Mouse (Mus musculus) embryonic facial prominence, embryonic 12.5 days (tissue): ENCODE measurements around the gene Hoxb7. TPM values are rescaled to one million over a fixed set of nuclear protein-coding genes. Genes with fewer than 3 reads are reported as not detected.

Experiments
- ATAC-seq: fragments of 200-750 bp; cut with Nextera tagmentation; 2 replicates; pipeline ENCODE4 v1.8.0; 2017; ENCODE audit not compliant: insufficient number of reproducible peaks, insufficient read depth, low FRiP score, low TSS enrichment
- H3K27ac ChIP-seq: fragments of 300-500 bp; sonication (generic); 2 replicates; pipeline ENCODE4 v1.5.1; 2016; ENCODE audit warnings: mild to moderate bottlenecking
- H3K27me3 ChIP-seq: fragments of 300-500 bp; sonication (generic); 2 replicates; pipeline ENCODE4 v1.6.1; 2016; ENCODE audit warnings: mild to moderate bottlenecking, moderate library complexity
- H3K36me3 ChIP-seq: fragments of 300-500 bp; sonication (generic); 2 replicates; pipeline ENCODE4 v1.6.1; 2016; ENCODE audit warnings: mild to moderate bottlenecking
- H3K4me1 ChIP-seq: fragments of 300-500 bp; sonication (generic); 2 replicates; pipeline ENCODE4 v1.6.1; 2016
- H3K4me2 ChIP-seq: fragments of 300-500 bp; sonication (generic); replicated peaks from 2 replicates; pipeline ENCODE4 v1.6.1; 2016; ENCODE audit warnings: mild to moderate bottlenecking, moderate library complexity
- H3K4me3 ChIP-seq: fragments of 300-500 bp; sonication (generic); 2 replicates; pipeline ENCODE4 v1.5.1; 2016; ENCODE audit warnings: mild to moderate bottlenecking
- H3K9ac ChIP-seq: fragments of 300-500 bp; sonication (generic); 2 replicates; pipeline ENCODE4 v1.6.1; 2016; ENCODE audit warnings: mild to moderate bottlenecking, moderate library complexity
- H3K9me3 ChIP-seq: fragments of 300-500 bp; sonication (generic); 2 replicates; pipeline ENCODE4 v1.6.1; 2016; ENCODE audit warnings: mild to moderate bottlenecking, moderate library complexity
- WGBS: fragments of 180-500 bp; shearing (Covaris S2); methylation state at CpG from one replicate; pipeline ENCODE4 v1.1.7; 2016; 5-methylcytosine and 5-hydroxymethylcytosine counted together
- polyA plus RNA-seq: library from polyadenylated mRNA; unstranded; fragments of >200 nt; fragmentation: Nextera tagmentation; extraction: Ambion mirVana; gene quantifications from 2 replicates; pipeline ENCODE4 v1.2.1, GENCODE M21; 2016

Hoxb7 gene
- polyA plus RNA-seq, 1 experiment from 2014 or later, result not detected

- H3K9ac ChIP-seq, result no peak overlapping the region
- 4% methylated on average over 8 of the region's 8 CpGs for WGBS
- ATAC-seq, result no peak
- H3K27me3 ChIP-seq, result peaks cover 100% of the 10 kb centered on the region
- H3K4me1 ChIP-seq, result no peaks in the 10 kb centered on the region
- H3K9me3 ChIP-seq, result no peaks in the 10 kb centered on the region
- no peak overlapping the region for H3K4me2 ChIP-seq
- no peaks in the 10 kb centered on the region for H3K36me3 ChIP-seq
- H3K27ac ChIP-seq, result no peak overlapping the region
- no peak overlapping the region for H3K4me3 ChIP-seq
Measured at GRCm38 (mm10) chr11:96324965-96325364, 38.5 kb downstream of the Hoxb7 start.

GRCm38 (mm10) chr11:96325747-96326212, 39.4 kb downstream of the Hoxb7 start:
- Histone ChIP-seq H3K9me3 (no peaks in the 10 kb centered on the region), H3K36me3 (no peaks in the 10 kb centered on the region), H3K4me3 (no peak overlapping the region), H3K27ac (no peak overlapping the region), H3K27me3 (peaks cover 100% of the 10 kb centered on the region), H3K4me1 (no peaks in the 10 kb centered on the region), H3K9ac (no peak overlapping the region), H3K4me2 (no peak overlapping the region)
- WGBS, result 2% methylated on average over 22 of the region's 22 CpGs
- no peak for ATAC-seq

GRCm38 (mm10) chr11:96326705-96327104, 40.3 kb downstream of the Hoxb7 start:
- no peaks in the 10 kb centered on the region for H3K4me1 ChIP-seq
- H3K36me3 ChIP-seq, result no peaks in the 10 kb centered on the region
- H3K4me2 ChIP-seq, result no peak overlapping the region
- ATAC-seq, result no peak
- WGBS, result 1% methylated on average over 12 of the region's 12 CpGs
- no peaks in the 10 kb centered on the region for H3K9me3 ChIP-seq
- H3K4me3 ChIP-seq, result no peak overlapping the region
- H3K9ac ChIP-seq, result no peak overlapping the region
- no peak overlapping the region for H3K27ac ChIP-seq
- H3K27me3 ChIP-seq, result peaks cover 100% of the 10 kb centered on the region

DNA sequence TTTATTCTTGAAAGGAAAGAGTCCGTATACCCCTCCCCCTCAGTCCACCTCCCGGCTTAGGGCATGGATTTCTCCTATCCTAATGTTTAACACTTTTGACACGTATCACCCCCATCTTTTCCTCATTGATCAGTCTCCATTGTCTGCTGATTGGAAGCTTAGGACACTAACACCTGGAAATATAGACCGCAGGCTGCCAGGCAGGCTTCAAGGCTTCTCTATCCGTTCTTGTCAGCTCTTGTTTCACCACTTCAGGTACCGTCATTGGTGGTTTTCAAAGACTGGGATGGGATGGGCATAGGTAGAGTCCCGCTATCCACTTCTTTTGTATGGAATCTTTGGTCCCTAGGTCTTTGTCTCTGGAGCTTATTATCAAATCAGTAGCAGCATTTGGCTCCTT, 40.7 kb downstream of the Hoxb7 start:
- 3% methylated on average over 7 of the region's 7 CpGs for WGBS
- H3K9me3 ChIP-seq, result no peaks in the 10 kb centered on the region
- H3K4me1 ChIP-seq, result no peaks in the 10 kb centered on the region
- H3K27ac ChIP-seq, result no peak overlapping the region
- no peaks in the 10 kb centered on the region for H3K36me3 ChIP-seq
- peaks cover 100% of the 10 kb centered on the region for H3K27me3 ChIP-seq
- H3K4me2 ChIP-seq, result no peak overlapping the region
- ATAC-seq, result no peak
- no peak overlapping the region for H3K9ac ChIP-seq
- no peak overlapping the region for H3K4me3 ChIP-seq

DNA sequence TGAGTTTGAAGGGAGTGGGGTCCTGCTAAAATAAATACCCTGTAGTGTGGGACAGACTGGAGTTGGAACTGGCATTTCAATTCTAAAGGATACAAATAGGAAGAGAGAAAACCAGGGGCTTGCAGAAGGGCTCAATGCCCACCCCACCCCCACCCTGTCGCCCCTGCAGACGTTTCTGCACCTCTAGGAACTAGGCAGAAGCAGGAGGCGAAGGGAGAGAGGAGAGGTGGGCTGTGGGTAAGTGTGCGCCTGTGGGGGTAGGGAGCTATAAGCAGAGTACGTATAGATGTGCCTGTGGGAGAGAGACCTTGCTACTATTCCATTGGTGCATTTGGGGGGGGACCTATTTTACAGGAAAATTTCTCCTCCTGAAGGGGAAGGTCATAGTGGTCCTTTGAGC, 41.3 kb downstream of the Hoxb7 start:
- ATAC-seq, result no peak
- H3K4me1 ChIP-seq, result peaks cover 5% of the 10 kb centered on the region; the same call in 1 of the 2 replicates

GRCm38 (mm10) chr11:96328605-96329004, 42.2 kb downstream of the Hoxb7 start:
- Histone ChIP-seq H3K9me3 (no peaks in the 10 kb centered on the region), H3K27me3 (peaks cover 100% of the 10 kb centered on the region), H3K4me2 (no peak overlapping the region), H3K9ac (no peak overlapping the region), H3K4me3 (no peak overlapping the region), H3K4me1 (peaks cover 7% of the 10 kb centered on the region; the same call in 1 of the 2 replicates), H3K27ac (no peak overlapping the region), H3K36me3 (no peaks in the 10 kb centered on the region)
- no peak for ATAC-seq
- WGBS, result 2% methylated on average over 8 of the region's 8 CpGs

More for the DNA sequence above, 41.3 kb downstream of the Hoxb7 start:
- 1% methylated on average over 5 of the region's 5 CpGs for WGBS
- no peak overlapping the region for H3K4me2 ChIP-seq
- H3K36me3 ChIP-seq, result no peaks in the 10 kb centered on the region
- no peak overlapping the region for H3K9ac ChIP-seq
- no peak overlapping the region for H3K4me3 ChIP-seq
- H3K9me3 ChIP-seq, result no peaks in the 10 kb centered on the region
- H3K27me3 ChIP-seq, result peaks cover 100% of the 10 kb centered on the region
- H3K27ac ChIP-seq, result no peak overlapping the region

GRCm38 (mm10) chr11:96332105-96332504, 45.7 kb downstream of the Hoxb7 start:
- Histone ChIP-seq H3K4me3 (peak overlapping the region; percentile 18; the same call in 1 of the 2 replicates), H3K4me1 (peaks cover 7% of the 10 kb centered on the region; the same call in 1 of the 2 replicates), H3K27ac (no peak overlapping the region), H3K36me3 (no peaks in the 10 kb centered on the region), H3K27me3 (peaks cover 100% of the 10 kb centered on the region), H3K9me3 (no peaks in the 10 kb centered on the region), H3K4me2 (peak overlapping the region; percentile 34), H3K9ac (0 out of 2 replicates have a peak overlapping the region, but pooled peaks have one; percentile 19)
- no peak for ATAC-seq
- WGBS, result 2% methylated on average over 8 of the region's 8 CpGs

- H3K27me3 ChIP-seq, result peaks cover 100% of the 10 kb centered on the region
- no peaks in the 10 kb centered on the region for H3K36me3 ChIP-seq
- peak overlapping the region; percentile 18 for H3K4me3 ChIP-seq
- H3K9me3 ChIP-seq, result no peaks in the 10 kb centered on the region
- no peak overlapping the region for H3K27ac ChIP-seq
- peak overlapping the region; percentile 15; the same call in 1 of the 2 replicates for H3K9ac ChIP-seq
- 2% methylated on average over 35 of the region's 35 CpGs for WGBS
- H3K4me2 ChIP-seq, result peak overlapping the region; percentile 34
- H3K4me1 ChIP-seq, result peaks cover 7% of the 10 kb centered on the region; the same call in 1 of the 2 replicates
- no peak for ATAC-seq
Measured at GRCm38 (mm10) chr11:96332618-96333032, 46.2 kb downstream of the Hoxb7 start.

DNA sequence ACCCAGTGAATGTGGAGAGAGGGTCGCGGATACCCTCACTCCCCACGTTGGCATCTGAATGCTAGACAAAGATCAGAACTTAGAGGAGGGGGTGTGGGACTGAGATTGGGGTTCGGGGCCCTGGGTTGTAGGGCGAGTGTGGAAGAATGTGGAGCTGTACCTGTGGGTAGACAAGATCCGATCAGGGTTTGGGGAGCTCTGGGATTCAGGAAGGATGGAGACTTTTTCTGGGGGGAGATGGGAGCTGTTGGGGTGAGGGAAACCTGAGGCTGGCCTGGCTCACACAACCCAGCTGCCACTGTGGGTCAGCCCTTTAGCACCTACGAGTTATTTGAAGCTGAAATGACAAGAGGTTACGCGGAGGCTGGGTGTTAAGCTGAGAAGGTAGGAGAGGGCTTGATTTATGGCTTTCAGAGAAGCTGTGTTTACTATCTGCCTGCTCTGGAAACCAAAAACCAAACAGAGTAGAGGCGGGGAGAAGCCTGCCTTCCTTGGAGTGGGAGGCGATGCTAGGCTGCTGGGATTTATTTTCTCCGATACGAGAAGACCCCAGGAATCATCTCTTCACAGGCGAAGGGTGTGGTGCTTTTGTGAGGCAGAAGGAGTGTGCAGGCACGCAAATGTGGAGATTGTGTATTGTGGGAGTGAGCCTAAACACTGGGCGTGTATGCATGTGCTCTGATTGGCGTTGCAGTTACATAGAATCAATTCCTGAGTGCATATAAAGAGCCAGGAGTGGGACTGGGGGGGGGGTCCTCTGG, 47.0 kb downstream of the Hoxb7 start:
- 2% methylated on average over 17 of the region's 17 CpGs for WGBS
- Histone ChIP-seq H3K27me3 (peaks cover 100% of the 10 kb centered on the region), H3K27ac (no peak overlapping the region), H3K4me3 (peak overlapping the region; percentile 18; the same call in 1 of the 2 replicates), H3K4me1 (peaks cover 7% of the 10 kb centered on the region; the same call in 1 of the 2 replicates), H3K4me2 (peak overlapping the region; percentile 34; the same call in 1 of the 2 replicates), H3K9ac (0 out of 2 replicates have a peak overlapping the region, but pooled peaks have one; percentile 15), H3K36me3 (no peaks in the 10 kb centered on the region), H3K9me3 (no peaks in the 10 kb centered on the region)
- no peak for ATAC-seq

GRCm38 (mm10) chr11:96334002-96334364, 47.6 kb downstream of the Hoxb7 start:
- WGBS, result 3% methylated on average over 2 of the region's 2 CpGs
- ATAC-seq, result no peak
- H3K4me3 ChIP-seq, result no peak overlapping the region
- H3K27me3 ChIP-seq, result peaks cover 100% of the 10 kb centered on the region
- no peaks in the 10 kb centered on the region for H3K9me3 ChIP-seq
- no peak overlapping the region for H3K9ac ChIP-seq
- no peak overlapping the region for H3K27ac ChIP-seq
- peaks cover 7% of the 10 kb centered on the region; the same call in 1 of the 2 replicates for H3K4me1 ChIP-seq
- H3K36me3 ChIP-seq, result no peaks in the 10 kb centered on the region
- no peak overlapping the region for H3K4me2 ChIP-seq

- 16% methylated on average over 3 of the region's 3 CpGs for WGBS
- Histone ChIP-seq H3K9ac (no peak overlapping the region), H3K9me3 (no peaks in the 10 kb centered on the region), H3K4me1 (peaks cover 7% of the 10 kb centered on the region; the same call in 1 of the 2 replicates), H3K36me3 (no peaks in the 10 kb centered on the region), H3K27me3 (peaks cover 100% of the 10 kb centered on the region), H3K4me3 (no peak overlapping the region), H3K4me2 (no peak overlapping the region), H3K27ac (no peak overlapping the region)
- no peak for ATAC-seq
Measured at GRCm38 (mm10) chr11:96334998-96335397, 48.6 kb downstream of the Hoxb7 start.

- Histone ChIP-seq H3K9ac (no peak overlapping the region), H3K4me3 (no peak overlapping the region), H3K9me3 (no peaks in the 10 kb centered on the region), H3K4me1 (peaks cover 7% of the 10 kb centered on the region; the same call in 1 of the 2 replicates), H3K27ac (no peak overlapping the region), H3K36me3 (no peaks in the 10 kb centered on the region), H3K4me2 (no peak overlapping the region), H3K27me3 (peaks cover 100% of the 10 kb centered on the region)
- WGBS, result 2% methylated on average over 2 of the region's 2 CpGs
- ATAC-seq, result no peak
Measured at GRCm38 (mm10) chr11:96336597-96336996, 50.2 kb downstream of the Hoxb7 start.
